Mouse (Mus musculus) thymus, adult 2 months (tissue): ENCODE measurements around the gene Scd2.

Experiments
- CTCF ChIP-seq: fragments of 200-500 bp; IDR thresholded peaks from 2 replicates; pipeline ENCODE4 v1.5.1; 2012; ENCODE audit warnings: mild to moderate bottlenecking, control low read depth, low read length, moderate library complexity, borderline replicate concordance; ENCODE audit not compliant: control insufficient read depth, poor library complexity, insufficient read depth; ENCODE audit errors: extremely low read depth
- POLR2A ChIP-seq: fragments of 200-500 bp; IDR thresholded peaks from 2 replicates; pipeline ENCODE4 v1.6.1; 2012; ENCODE audit warnings: mild to moderate bottlenecking, low read length, control low read depth, moderate library complexity; ENCODE audit not compliant: control insufficient read depth, poor library complexity, insufficient read depth; ENCODE audit errors: extremely low read depth

DNA sequence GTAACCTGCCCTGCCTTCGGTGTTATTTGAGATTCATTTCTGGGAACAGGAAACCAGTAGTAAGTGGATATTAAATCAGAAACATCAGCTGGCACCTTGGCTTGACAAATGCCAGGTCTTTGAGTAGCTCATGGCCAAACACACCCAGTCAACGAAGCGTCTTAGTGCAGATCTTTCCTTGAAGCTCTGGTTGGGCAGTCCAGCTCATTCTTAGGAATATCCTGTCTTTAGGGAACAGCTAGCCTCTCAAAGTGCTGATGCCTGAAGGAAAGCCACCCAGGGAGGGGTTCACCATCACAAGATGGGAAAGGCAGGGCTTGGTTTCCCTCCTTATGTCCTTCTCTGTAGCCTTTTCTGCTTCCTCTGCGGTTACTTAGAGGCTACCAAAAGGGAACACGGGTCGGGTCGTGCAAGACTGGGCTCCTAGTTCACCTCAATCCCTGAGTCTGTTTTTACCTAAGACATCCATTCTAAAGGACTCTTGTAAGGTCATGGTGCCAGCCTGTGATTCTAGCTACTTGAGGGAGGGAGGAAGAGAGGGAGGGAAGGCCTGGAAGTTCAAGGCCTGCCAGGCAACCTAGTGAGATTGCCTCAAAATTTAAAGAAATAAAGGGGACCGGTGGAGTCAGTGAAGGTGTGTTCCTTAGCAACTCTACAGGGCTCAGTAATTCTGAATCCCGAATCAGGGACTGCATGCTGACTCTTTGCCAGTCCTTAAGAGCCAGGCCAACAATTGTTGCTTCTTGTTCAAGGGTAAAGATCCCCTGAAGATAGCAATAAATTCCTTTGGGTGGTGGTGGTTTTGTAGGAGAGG, 13.8 kb downstream of the Scd2 start:
- TF ChIP-seq CTCF = no peak
- TF ChIP-seq POLR2A = no peak
